Mouse (Mus musculus): ENCODE measurements at regions not wholly inside any gene's neighbourhood (a gene's known extent, or its start where the extent isn't known, plus 50 kb on each side); places are given as distances from the start of the nearest gene placed in this dataset.
"Not testable (repeated sequence)": the region's sequence is repeated elsewhere in the genome, so short reads cannot be mapped to it uniquely, and the experiment has no call there.

DNA sequence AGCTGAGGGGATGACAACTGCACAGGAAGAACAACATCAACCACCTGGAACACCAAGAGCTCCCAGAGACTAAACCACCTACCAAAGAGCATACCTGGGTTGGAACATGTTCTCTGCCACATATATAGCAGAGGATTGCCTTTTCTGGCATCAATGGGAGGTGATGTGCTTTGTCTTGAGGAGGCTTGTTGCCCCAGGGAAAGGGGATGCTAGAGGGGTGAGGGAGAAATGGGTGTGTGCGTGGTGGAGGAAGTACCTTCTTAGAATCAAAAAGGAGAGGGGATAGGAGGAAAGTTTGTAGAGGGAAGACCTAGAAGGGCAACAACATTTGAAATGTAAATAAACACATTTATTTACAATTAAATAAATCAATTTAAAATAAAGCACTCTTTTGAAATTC, 358.5 kb upstream of the Pfkp start:
- DNase-seq, result no peak

DNA sequence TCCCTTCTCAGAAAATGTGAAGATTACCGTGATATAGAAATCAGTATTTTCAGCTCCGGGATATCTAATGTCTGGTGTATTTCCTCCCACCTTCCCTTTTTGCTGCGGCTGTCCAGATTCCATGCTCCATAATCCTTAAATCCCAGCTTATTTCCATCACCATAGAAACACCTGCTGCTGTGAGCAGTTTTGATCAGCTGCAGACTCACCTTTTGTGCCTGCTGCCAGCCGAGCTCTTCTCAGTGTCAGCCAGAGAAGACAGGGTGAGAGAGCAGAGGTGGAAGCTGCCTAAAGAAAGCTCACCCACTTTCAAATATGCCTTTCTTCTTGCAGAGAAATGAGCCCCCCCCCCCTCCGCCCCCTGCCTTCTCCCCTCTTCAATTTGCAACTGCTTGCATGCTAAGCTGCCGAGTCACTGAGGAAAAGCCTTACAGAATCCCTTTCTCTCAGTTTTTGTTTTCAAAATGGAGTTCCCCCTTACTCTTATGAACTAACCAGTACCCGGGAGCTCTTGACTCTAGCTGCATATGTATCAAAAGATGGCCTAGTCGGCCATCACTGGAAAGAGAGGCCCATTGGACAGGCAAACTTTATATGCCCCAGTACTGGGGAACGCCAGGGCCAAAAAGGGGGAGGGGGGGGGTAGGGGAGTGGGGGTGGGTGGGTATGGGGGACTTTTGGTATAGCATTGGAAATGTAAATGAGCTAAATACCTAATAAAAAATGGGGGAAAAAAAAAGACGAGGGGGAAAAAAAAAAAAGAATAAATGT, 350.1 kb upstream of the Pfkp start:
- DNase-seq, result not testable (repeated sequence)

DNA sequence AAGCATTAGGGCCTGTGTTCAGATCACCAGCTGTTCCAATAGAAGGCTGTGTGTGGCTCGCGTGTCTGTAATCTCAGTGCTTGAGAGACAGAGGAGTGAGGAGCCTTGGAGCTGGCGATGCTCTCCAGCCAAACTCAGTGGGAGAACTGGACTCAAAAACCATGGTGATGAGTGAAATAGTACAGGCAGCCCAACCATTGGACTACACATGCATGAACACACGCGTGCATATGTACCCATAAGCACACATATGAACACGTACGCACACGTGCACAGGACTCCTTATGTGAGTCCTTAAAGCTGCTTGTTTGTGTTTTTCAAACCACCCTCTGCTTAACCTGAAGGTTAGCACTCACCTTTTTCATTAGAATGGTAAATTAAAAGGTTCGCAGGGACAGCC, 349.5 kb upstream of the Pfkp start:
- DNase-seq, result no peak

DNA sequence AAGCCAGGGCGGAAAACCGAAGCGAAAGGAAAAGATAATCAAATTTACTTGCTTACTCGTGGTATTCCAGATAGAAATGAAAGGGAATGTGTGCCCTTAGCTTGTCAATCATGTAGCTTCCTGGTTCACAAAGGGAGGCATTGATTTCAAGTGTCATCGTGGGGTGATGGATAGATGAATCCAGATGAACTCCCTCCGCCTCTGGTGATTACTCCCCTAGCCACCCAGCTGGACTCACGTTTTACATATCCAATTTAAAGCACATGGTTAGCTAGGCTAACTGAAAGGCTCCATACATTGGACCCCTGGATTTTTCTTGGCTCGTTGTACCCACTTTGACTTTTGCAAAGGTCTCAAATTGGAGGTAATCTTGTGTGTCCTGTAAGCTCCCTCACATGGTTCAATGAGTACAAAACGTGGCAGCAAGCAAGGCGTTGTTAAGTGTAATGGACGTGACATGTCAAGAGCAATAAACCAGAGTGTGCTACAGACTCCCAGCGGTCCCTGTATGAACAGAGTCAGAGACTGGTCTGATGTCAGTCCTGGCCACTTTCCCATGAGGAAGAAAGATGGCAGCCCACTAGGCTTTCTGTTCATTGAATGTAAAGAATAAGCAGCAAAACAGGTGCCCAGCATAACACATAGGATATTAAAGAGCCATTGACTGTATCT, 343.9 kb upstream of the Pfkp start:
- DNase-seq, result no peak

DNA sequence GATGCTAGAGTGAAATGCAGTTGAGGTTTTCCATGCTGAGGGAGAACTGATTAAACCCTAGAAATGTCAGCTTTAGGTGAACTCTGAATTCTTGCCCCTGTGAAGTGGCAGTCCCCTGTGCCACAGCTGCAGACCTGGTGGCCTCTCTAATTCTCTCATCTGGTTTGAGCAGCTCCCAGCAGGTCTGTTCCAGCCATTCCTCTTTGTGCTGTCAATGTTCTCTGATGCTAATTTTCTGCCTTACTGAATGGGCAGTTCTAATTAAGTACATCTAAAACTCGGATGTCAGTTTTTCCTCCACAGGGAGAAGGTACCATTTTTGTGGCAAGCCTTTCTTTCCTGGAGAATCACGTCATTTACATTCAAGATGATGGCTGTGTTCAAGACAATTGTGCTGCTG, 343.1 kb upstream of the Pfkp start:
- no peak for DNase-seq

DNA sequence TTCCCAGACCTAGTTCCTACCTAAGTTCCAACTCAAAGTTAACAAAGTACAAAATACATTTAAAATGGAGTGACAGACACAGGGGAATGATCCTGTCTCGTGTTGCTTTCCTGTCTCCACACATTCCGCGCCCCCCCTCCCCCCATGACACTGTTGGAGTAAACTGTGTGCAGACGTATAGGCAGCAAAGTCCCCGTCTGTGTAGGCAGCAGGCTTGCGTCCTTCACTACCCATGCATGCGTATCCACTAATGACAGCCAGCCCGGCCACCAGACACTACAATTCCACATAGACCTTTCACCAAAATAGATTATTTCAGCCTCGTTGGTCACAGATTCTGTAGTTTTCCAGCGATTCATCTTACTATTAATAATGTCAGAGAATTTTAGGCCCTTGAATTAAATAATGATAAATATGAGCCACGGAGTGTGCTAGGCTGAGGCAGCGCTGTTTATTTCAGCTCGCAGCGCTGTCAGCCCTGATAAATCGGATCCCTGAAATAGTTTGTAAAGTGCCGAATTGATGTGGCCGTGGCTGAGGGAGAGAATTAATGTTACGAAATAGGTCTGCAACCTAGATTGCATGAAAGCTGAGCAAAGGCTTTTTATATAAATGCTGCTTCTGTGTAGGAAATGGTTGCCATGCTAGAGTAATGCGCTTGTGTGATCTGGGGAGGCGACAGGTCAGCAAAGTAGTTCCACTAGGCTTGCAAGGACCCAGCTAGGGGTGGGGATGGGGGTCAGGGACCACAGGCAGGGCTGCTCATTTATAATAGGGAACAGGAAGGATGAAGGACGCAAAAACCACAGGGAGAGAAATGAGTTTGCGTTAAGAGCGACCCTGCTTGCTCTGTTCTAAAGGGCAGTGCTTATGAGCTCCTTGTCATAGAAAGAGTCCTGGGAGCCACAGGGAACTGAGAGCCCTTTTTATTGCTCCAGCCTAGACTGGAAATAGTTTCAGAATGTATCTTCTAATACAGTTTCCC, 336.7 kb upstream of the Pfkp start:
- no peak for DNase-seq

DNA sequence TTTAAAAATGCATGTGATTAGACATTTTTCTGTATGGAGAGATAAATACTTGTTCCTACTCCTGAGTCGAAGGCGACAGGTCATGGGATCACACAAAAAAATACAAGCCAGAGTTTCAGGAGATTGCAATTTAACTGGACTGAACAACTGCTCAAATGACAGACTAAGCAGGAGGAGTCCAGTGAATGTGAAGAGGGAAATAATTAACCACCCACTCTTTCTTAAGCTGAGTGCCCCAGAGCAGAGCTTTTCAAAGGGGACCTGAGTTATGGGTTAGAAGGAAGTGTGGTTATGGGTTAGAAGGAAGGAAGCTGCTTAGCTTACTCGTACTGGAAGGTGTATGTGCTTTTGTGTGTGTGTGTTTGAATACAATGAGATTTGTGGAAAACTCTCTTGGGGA, 307.1 kb upstream of the Pfkp start:
- no peak for DNase-seq

DNA sequence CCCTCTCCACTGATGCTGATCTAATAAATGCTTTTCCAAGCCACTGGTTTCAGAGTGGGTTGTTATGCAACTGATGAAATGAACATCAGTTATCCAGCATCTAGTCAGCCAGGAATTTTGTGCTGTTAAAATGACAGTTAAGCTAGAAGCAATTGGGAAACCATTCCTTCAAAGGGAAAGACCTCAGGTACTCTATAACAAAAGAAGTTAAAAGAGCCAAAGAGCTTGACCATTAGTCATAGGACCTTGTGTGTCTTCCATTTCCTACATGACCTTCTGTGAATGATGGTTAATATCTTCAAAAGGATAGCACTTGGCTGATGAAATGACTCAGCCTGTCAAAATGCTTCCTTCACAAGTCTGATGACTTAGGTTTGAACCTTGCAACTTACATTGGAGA, 275.6 kb upstream of the Pfkp start:
- no peak for DNase-seq

DNA sequence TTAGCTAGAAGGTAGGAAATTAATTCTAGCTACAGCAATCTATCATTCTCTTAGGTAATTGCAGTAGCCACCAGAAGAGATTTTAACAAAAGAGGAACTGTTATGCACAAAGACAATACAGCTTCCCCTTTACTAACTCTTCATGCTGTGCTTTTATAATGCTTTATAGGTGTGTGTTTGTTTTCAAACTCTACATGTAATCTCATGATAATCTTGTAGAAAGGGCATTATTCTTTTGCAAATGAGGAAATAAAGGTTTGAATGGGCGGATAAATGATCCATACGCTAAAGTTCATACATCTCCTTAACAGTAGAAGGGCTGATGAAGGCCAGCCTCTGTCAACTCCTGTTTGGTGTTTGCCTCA, 273.8 kb upstream of the Pfkp start:
- DNase-seq, result no peak

DNA sequence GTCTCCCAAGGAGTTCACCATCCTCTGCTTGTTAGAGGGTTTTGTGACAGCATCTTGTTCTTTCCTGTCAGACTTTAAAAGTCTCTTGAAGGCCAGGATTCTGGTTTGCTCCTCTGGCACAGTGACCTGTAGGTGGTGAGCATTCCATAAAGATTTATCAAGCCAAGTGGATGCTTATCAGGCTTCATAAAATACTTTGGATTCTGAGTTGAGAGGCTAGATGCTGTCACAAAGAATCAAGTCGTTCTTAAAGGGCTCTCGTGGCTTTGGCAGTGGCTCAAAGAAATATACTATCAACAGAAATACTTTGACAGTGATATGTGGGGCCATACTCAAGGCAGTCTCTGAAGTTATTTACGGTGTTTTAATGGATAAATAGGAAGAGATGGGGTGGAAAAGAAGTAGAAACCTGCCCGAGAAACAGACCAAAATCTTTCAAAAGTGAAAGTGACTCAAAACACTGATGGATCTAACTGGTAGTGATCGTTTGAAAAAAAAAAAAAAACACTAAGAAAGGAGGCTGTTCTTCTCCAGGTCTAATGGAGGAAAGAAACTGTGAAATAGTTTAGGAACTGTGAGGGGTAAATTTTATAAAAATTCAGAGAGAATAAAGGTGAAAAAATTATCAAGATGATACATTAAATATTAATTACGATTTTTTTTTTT, 273.2 kb upstream of the Pfkp start:
- DNase-seq, result no peak

DNA sequence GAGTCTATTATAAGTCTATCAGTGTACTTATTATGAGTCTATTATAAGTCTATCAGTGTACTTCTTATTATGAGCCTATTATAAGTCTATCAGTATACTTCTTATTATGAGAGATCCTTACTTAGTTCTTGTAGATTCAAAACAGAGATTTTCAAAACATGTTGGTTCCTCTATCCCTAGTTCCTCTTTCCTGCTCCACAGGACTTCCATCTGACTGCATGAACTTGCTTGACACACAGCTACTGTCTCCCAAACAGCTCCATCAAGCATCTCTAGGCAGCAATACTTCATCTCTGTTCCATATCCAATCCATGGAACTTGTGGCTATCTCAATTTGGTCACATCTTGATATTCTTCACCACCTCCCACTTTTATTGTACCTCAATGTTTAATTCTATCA, 257.4 kb upstream of the Pfkp start:
- no peak for DNase-seq

DNA sequence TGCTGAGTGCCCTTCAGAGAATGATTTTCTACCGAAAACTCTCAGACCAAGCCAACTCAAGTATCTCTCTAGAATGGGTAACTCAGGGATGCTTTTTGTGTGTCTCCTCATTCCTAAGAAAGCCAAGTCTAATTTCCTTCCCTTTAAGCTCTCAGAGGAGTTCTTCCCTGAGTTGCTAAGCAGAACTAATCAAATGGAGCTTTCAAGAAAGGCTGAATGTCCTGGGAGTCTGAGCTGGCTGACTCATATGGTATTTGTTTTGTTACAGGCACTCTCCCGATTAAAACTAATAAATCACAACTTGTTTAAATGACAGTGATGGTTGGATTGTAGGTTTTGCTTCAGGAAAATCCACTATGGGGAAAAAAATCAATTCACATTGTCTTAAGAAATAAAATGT, 253.1 kb upstream of the Pfkp start:
- DNase-seq, result no peak

DNA sequence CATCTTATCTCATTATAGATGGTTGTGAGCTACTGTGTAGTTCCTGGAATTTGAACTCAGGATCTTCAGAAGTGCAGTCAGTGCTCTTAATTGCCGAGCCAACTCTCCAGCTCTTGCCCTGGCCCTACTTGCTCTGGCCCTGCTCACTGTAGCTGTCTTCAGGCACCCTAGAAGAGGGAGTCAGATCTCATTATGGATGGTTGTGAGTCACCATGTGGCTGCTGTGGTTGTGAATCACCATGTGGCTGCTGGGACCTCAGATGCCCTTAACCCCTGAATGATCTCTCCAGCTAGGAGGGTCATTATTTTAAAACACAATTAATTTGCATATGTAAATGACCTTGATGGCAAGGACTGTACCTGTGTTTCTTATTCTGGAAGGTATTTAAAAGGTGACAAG, 249.1 kb upstream of the Pfkp start:
- no peak for DNase-seq

DNA sequence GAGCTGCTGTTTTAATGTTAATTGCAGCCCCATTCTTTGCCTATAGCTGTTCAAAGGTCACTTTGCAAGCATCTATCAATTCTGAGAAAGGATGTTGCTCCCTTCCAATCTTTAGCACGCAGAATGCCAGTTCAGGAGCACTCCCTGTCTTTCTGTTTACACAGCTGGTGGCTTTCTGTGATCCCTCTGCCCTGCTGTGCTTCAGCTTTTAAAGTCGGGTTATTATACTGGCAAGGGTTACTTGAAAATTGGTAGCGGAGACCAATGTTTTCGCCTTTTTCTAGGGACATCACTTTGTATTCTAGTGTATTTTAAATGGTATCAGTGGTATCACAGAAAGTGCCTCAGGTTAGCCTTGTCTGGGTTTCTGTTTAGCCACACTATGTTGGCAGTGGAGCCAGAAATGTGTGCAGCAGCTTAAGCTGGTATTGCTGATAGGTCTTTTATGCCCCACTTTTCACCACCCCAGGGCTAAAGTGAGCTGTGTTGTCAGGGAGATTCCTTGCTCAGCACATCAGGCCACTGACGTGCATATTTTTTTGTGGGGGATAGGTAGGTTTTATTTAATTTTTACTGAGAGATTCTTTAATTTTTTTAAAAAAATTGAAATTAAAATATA, 243.0 kb upstream of the Pfkp start:
- no peak for DNase-seq

DNA sequence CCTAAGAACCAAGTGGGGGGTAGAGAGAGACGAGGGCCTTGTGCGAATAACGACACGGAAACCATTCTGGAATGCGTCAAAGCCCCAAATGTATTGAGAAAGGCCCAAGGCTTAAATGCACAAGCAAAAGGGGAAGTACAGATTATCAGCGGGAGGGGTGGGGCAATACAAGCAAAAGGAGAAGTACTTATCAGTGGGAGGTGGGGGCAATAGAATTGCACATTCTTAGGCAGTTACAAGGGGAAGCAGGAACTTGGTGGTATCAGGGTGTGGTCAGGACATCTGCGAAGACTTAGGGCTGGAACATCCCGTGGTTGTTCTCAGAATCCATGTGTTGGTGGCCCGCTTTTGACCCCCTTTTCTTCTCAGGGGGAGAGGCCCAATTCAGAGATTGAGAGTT, 240.9 kb upstream of the Pfkp start:
- not testable (repeated sequence) for DNase-seq

DNA sequence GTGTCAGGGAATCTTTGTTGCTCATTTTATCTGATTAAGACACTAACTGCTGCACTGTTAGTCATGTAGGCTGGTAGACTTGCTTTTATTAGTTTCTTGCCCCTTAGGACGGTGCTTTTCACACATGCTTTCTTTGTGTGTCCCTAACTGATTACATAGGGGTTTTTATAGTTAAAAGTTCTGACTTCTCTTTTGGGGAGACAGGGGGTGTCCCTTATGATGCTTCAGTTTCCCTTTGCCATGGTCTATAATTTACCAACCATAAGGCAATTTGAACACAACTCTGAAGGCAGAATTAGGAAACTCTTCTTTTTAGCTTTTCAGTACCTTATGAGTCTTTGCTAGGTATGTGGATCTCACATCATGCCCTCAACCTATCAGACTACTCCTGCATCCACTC, 239.8 kb upstream of the Pfkp start:
- no peak for DNase-seq

DNA sequence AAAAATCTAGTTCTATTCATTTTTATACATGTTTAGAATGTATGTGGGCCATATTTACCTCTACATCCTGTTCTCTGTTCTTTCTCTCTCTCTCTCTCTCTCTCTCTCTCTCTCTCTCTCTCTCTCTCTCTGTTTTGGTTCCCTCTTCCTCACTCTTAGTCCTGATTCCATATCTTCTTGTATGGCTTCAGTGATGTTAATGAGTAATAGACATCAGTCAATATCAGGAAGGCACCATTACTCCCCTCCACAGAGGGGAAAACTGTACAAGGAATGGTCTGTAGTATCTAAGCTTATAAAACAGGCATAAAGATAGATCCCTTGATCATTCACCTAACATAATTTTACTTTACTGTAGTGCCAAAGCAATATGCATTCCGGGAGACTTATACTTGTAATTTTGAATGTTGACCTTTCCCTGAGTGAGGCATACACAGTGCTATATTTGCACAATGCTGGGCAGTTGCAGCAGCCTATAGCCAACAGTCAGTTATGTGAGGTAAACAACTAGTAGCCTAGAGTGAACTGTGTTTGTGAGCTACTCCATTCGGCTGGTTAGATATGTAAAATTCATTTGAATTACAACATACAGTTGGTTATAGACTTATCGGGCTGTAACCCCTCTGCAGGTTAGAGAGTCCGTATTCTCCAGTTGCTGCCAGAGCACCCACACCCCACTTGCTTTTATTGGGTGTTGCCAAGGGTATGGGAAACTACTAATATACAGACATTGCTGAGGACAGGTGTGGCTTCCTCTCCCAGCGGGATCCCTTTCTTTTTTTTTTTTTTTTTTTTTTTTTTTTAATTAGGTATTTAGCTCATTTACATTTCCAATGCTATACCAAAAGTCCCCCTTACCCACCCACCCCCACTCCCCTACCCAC, 228.7 kb upstream of the Pfkp start:
- no peak for DNase-seq

DNA sequence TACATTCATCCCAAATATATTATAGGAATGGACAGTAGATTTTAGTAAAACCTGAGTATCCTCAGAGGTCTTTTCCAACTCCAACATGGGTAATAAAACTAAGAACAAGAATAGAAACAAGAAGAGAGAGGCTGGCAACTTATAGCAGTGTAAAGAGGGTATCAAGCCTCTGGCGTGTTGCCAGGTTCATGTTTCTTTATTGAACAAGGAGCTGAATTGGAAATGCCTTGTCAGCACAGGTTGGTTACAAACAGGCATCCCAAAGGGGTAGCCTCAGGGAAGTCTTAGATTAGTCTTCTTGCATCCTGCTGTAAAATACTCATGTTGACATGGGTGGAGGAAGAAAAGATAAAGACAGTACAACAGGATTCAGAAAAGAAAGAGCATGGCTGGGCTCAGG, 213.6 kb upstream of the Pfkp start:
- DNase-seq, result no peak

DNA sequence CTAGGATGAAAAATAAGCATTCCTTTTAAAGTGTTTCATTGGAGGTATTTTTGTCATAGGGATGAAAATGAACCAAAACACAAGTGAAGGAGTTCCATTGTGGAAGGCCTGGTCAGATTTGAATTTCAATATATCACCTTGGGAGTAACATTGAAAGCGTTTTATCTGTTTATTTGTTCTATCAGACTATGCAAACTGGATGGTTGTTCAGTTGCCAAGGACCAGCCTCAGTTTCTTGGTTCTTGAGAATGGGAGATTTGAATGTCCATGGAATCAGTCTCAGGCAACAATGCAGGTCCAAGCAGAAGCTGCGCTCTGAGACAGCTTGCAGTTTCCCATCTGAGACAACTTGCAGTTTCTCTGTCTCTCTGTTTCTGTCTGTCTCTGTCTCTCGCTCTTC, 211.0 kb upstream of the Pfkp start:
- DNase-seq, result no peak

DNA sequence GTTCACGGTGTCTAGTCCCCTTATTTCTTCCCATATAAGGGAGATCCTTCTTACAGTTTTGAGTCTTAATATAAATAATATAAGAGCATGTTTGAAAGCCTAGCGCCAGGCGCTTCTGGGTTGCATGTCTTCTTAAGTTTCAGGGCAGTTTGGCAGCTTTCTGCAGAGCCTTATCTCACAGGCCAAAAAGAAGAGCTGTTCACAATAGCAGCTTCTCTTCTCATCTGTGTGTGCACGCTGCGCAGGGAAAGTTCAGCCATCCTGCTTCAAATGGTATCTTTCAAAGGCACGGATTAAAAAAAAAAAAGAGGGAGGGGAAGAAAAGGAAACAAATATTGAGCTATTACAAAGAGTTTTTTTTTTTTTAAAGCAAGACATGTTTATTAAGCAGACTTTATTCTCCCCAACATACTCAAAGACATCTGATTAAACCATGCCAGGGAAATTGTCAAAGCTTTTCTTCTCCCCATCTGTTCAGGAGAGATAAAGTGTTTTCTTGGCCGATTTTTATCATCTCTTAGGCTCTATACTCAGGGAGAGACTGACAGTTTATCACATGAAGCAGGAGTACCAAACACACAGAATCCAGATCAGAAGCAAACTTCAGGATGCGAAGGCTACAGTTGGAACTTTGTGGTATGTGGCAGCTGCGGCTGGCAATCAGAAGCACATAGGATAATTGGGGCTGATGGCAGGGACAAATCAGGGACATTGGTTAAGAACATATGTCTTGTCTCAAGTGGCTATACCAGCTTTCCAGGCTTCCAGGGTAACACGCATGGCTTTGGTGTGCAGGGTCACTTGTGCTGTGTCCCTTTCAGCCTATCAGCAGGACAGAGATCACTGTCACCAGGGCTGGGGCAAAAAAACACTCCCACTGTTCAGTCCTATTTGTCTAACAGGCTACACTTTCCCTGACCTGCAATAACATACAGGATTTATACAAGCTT, 206.9 kb upstream of the Pfkp start:
- DNase-seq, result no peak
